Mouse (Mus musculus) testis, adult 2 months (tissue): Measurements from ENCODE around the gene Rbm33.

Source experiments
- CTCF ChIP-seq: fragments of 200-500 bp; IDR thresholded peaks from 2 replicates; pipeline ENCODE4 v1.5.1; 2012; ENCODE audit warnings: low read depth, mild to moderate bottlenecking, inconsistent platforms, low read length, moderate library complexity; ENCODE audit not compliant: control insufficient read depth, insufficient read depth, insufficient replicate concordance
- POLR2A ChIP-seq: fragments of 200-500 bp; IDR thresholded peaks from 2 replicates; pipeline ENCODE4 v1.6.1; 2012; ENCODE audit warnings: low read depth, mild to moderate bottlenecking, inconsistent platforms, low read length, moderate library complexity; ENCODE audit not compliant: control insufficient read depth

DNA sequence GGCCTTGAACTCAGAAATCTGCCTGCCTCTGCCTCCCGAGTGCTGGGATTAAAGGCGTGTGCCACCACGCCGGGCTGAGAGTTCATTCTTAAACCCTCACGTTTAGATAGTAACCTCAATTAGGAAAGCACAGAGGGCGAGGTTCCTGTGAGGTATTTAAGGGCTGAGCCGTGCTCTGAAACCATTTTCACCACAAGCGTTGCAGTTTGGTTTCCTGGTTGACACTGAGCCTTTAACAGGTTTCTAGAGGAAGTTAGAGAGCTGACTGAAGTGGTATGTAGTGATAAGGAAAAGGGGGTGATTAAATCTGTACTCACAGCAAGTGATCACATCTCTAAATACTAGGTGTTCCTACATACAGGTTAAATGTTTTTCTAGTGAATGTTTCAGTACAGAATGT is 1.4 kb upstream of the Rbm33 start:
- TF ChIP-seq POLR2A (no peak), CTCF (no peak)
